ENCODE assay signal across 25 mouse cellular contexts in genomic region chr17:29545241-29545640, GRCm38 (mm10). TPM values are rescaled to one million over a fixed set of nuclear protein-coding genes. Genes with fewer than 3 reads are reported as not detected.
"Had no signal": no experiment of that assay in that cellular context is flagged by ENCODE, and none has a peak within 500 bp of the region (broad histone marks: within the 10 kb centered on the region; RNA-seq: fewer than 3 reads in every experiment).

No protein-coding gene starts in this region.

- ATAC-seq: hindbrain, embryonic 16.5 days; inflammation-experienced regulatory T-cells, adult 6 months; intestine, postnatal 0 days had no signal

- H3K36me3 ChIP-seq: limb, embryonic 15.5 days; midbrain, embryonic 12.5 days; stomach, embryonic 15.5 days had no signal

- H3K27ac ChIP-seq: limb, embryonic 15.5 days; liver, embryonic 14.5 days; midbrain, embryonic 12.5 days; stomach, embryonic 15.5 days had no signal

- H3K27me3 ChIP-seq: limb, embryonic 15.5 days; stomach, embryonic 15.5 days had no signal

- DNase-seq: layer of hippocampus, adult 9-11 months; layer of hippocampus, postnatal 36 days; lung, adult 18-20 months; retina, postnatal 1 day; right cerebral cortex, postnatal 4 days; spleen, adult 18-20 months; thymus, adult 2 months; thymus, postnatal 25 days had no signal

- H3K9ac ChIP-seq: limb, embryonic 15.5 days; liver, embryonic 14.5 days; midbrain, embryonic 12.5 days; stomach, embryonic 15.5 days had no signal

- H3K9me3 ChIP-seq: limb, embryonic 15.5 days; midbrain, embryonic 12.5 days; stomach, embryonic 15.5 days had no signal

- H3K4me3 ChIP-seq: limb, embryonic 15.5 days; midbrain, embryonic 12.5 days; stomach, embryonic 15.5 days had no signal

- H3K4me2 ChIP-seq: limb, embryonic 15.5 days; midbrain, embryonic 12.5 days; stomach, embryonic 15.5 days had no signal

RNA-seq across cellular contexts. Expression of gene Gm17657, which starts 4.2 kb away (rescaled TPM):
- total RNA-seq: layer of hippocampus, adult 18-20 months; layer of hippocampus, postnatal 36 days; left cerebral cortex, adult 8-10 months; left cerebral cortex, postnatal 25 days; megakaryocyte-erythroid progenitor cell, adult 5-6 weeks; midbrain, postnatal 0 days; neutrophil, adult 5-6 weeks had no signal
- polyA plus RNA-seq: hindbrain, embryonic 16.5 days; intestine, postnatal 0 days; limb, embryonic 11.5 days; limb, embryonic 15.5 days; liver, embryonic 14.5 days; lung, embryonic 16.5 days; midbrain, embryonic 12.5 days; midbrain, postnatal 0 days; neural tube, embryonic 11.5 days; stomach, embryonic 15.5 days; thymus, adult 2 months; urinary bladder, adult 2 months had no signal

RNA-seq across cellular contexts. Expression of gene Tmem217, which starts 6.9 kb away (rescaled TPM):
- total RNA-seq: layer of hippocampus, adult 18-20 months; layer of hippocampus, postnatal 36 days; left cerebral cortex, adult 8-10 months; left cerebral cortex, postnatal 25 days; megakaryocyte-erythroid progenitor cell, adult 5-6 weeks; midbrain, postnatal 0 days; neutrophil, adult 5-6 weeks had no signal
- polyA plus RNA-seq: intestine, postnatal 0 days had no signal
